Comparison of ENCODE assay signal across 10 mouse cellular contexts in genomic region chr4:102607744-102608416, GRCm38 (mm10).
DNase-seq lines count a peak whose midpoint lies in the region; ATAC-seq lines count a peak whose summit lies in the region.
"Had no signal": no experiment of that assay in that cellular context is flagged by ENCODE, and none has a peak within 500 bp of the region (broad histone marks: within the 10 kb centered on the region; RNA-seq: fewer than 3 reads in every experiment).

No protein-coding gene starts in this region.

- ATAC-seq in hematopoietic stem cell, adult 5-6 weeks (replicated peaks in 1 of 2; ENCODE audit: insufficient read depth in 1 of 2, low FRiP score in 2 of 2, low TSS enrichment in 1 of 2, low read depth in 1 of 2, poor library complexity in 2 of 2, severe bottlenecking in 2 of 2), result peak; percentile 40 to 69; a peak in 3 of 4 replicates
- no peak for ATAC-seq in cerebellum, adult (ENCODE audit: insufficient number of reproducible peaks, low FRiP score, low TSS enrichment)
- ATAC-seq: forebrain, embryonic 14.5 days had no signal

- intact Hi-C loops in heart, postnatal 36 days (cut with DNase I), result no loop called here

- DNase-seq in lung, postnatal 36 days, result peak; percentile 35
- no peak for DNase-seq in lung, postnatal 14 days
- peak; percentile 39 for DNase-seq in T-cell, adult 2 months (ENCODE audit: low spot score)
- DNase-seq in natural killer cell, adult 2 months (ENCODE audit: low spot score in 2 of 2), result peak; percentile 34 to 42
- no peak for DNase-seq in heart, postnatal 36 days
- DNase-seq: cerebellum, adult 8-10 months; heart, postnatal 4 days had no signal

Comparison
In these comparisons a context has a peak if more than half of its experiments do, and no peak if none do; other contexts are left out.
1. DNase-seq: peak in lung, postnatal 36 days (single experiment), T-cell, adult 2 months (single experiment) and natural killer cell, adult 2 months (2 of 2); none in lung, postnatal 14 days (single experiment) and heart, postnatal 36 days (0 of 2).